Mouse (Mus musculus): ENCODE data around the gene Calhm2. TPM values are rescaled to one million over a fixed set of nuclear protein-coding genes. Genes with fewer than 3 reads are reported as not detected.
A peak's percentile ranks its signal among the peaks of the same experiment; 100 is the strongest.

The Calhm2 gene
- total RNA-seq, 1 experiment = 3.2 TPM

DNA sequence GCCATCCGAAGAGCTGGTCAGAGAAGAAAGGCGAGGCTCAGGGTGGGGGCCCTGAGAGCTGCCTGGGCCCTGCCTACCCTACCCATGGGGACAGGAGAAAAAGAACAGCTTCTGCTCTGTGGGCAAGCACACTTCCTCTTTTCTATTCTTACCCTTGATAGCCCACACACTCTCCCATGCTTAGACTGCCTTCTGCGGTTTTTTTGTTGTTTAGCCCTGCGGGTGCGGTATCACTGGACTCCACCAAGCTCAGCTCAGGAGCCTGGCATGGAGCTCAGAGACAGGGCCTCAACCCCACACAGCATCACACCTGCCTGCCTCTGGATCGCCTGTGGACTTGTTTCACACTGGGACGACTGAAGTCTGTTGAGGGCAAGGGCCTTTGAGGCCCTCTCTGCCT lies 4.9 kb downstream of the Calhm2 start:
- Histone ChIP-seq H3K9me3 (ENCODE audit: control insufficient read depth, insufficient read depth, low read depth, low read length) (no peaks in the 10 kb centered on the region), H3K4me1 (ENCODE audit: control insufficient read depth in 2 of 2, insufficient read depth in 2 of 2, low read length in 2 of 2, poor library complexity in 1 of 2) (peaks cover 6 to 22% of the 10 kb centered on the region in 2 experiments), H3K27ac (ENCODE audit: insufficient read depth, low read depth, low read length, poor library complexity, severe bottlenecking) (no peak overlapping the region), H3K4me3 (ENCODE audit: insufficient read depth in 1 of 2, low read depth in 1 of 2, low read length in 2 of 2, poor library complexity in 1 of 2, severe bottlenecking in 1 of 2) (no peak overlapping the region), H3K36me3 (ENCODE audit: control insufficient read depth, insufficient read depth, low read length, poor library complexity, severe bottlenecking) (peaks cover 33% of the 10 kb centered on the region), H3K9ac (ENCODE audit: insufficient read depth, low read depth, low read length, poor library complexity, severe bottlenecking) (no peak overlapping the region)
- TF ChIP-seq HCFC1 (IDR thresholded peaks at IDR 0.05; ENCODE audit: borderline replicate concordance, insufficient read depth, low read length) = no peak
- no peak for TF ChIP-seq ZNF384 (IDR thresholded peaks at IDR 0.05; ENCODE audit: low read depth, low read length)
- no peak for TF ChIP-seq MAFK (IDR thresholded peaks at IDR 0.05; ENCODE audit: insufficient read depth, low read depth, low read length)
- TF ChIP-seq CHD2 (IDR thresholded peaks at IDR 0.05; ENCODE audit: low read depth, low read length) = no peak
- no peak for TF ChIP-seq ZC3H11A (IDR thresholded peaks at IDR 0.05; ENCODE audit: borderline replicate concordance, low read depth, low read length)
- in situ Hi-C loops (cut with MboI; ENCODE audit: low sequenced_read_pairs in 2 of 2, unreplicated experiment in 2 of 2) = no loop called here
- no peak for DNase-seq (ENCODE audit: low read depth, low spot score)

- in situ Hi-C loops (cut with MboI; ENCODE audit: low sequenced_read_pairs in 2 of 2, unreplicated experiment in 2 of 2) = no loop called here
- TF ChIP-seq MAFK (IDR thresholded peaks at IDR 0.05; ENCODE audit: insufficient read depth, low read depth, low read length) (no peak), ZNF384 (IDR thresholded peaks at IDR 0.05; ENCODE audit: low read depth, low read length) (no peak)
- peaks cover 0 to 7% of the 10 kb centered on the region in 2 experiments; a peak in 1 of 4 replicates for H3K4me1 ChIP-seq (ENCODE audit: control insufficient read depth in 2 of 2, insufficient read depth in 2 of 2, low read length in 2 of 2, poor library complexity in 1 of 2)
- H3K36me3 ChIP-seq (ENCODE audit: control insufficient read depth, insufficient read depth, low read length, poor library complexity, severe bottlenecking) = peaks cover 57% of the 10 kb centered on the region
- H3K4me3 ChIP-seq (ENCODE audit: insufficient read depth in 1 of 2, low read depth in 1 of 2, low read length in 2 of 2, poor library complexity in 1 of 2, severe bottlenecking in 1 of 2) = peak overlapping the region; percentile 26 to 35; a peak in 2 of 4 replicates
- H3K27ac ChIP-seq (ENCODE audit: insufficient read depth, low read depth, low read length, poor library complexity, severe bottlenecking) = peak overlapping the region; percentile 5; the same call in 1 of the 2 replicates
- DNase-seq (ENCODE audit: low read depth, low spot score) = no peak
- no peaks in the 10 kb centered on the region for H3K9me3 ChIP-seq (ENCODE audit: control insufficient read depth, insufficient read depth, low read depth, low read length)
- H3K9ac ChIP-seq (ENCODE audit: insufficient read depth, low read depth, low read length, poor library complexity, severe bottlenecking) = peak overlapping the region; percentile 44; the same call in 1 of the 2 replicates
Observed at GRCm38 (mm10) chr19:47130551-47131125, 7.5 kb downstream of the Calhm2 start.

DNA sequence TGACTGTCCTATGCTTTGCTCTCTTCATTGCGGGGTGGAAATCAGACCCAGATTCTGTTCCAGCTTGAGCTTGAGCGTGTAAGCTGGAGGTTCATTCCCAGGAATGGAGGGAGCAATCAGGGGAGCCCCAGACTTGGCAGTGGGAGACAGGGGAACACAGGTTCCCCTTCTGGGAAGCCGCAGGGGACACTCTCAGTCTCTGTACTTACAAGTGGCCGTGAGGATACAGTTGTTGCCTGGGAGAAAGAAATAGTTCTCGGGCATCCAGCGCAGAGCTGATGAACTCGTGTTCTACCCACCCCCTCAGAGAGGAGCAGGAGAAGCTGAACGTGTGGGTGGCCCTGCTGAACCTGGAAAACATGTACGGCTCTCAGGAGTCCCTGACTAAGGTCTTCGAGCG lies 9.3 kb downstream of the Calhm2 start:
- Histone ChIP-seq H3K4me1 (ENCODE audit: control insufficient read depth in 2 of 2, insufficient read depth in 2 of 2, low read length in 2 of 2, poor library complexity in 1 of 2) (peaks cover 0 to 7% of the 10 kb centered on the region in 2 experiments; a peak in 1 of 4 replicates), H3K9ac (ENCODE audit: insufficient read depth, low read depth, low read length, poor library complexity, severe bottlenecking) (no peak overlapping the region), H3K36me3 (ENCODE audit: control insufficient read depth, insufficient read depth, low read length, poor library complexity, severe bottlenecking) (peaks cover 73% of the 10 kb centered on the region), H3K4me3 (ENCODE audit: insufficient read depth in 1 of 2, low read depth in 1 of 2, low read length in 2 of 2, poor library complexity in 1 of 2, severe bottlenecking in 1 of 2) (no peak overlapping the region), H3K27ac (ENCODE audit: insufficient read depth, low read depth, low read length, poor library complexity, severe bottlenecking) (no peak overlapping the region), H3K9me3 (ENCODE audit: control insufficient read depth, insufficient read depth, low read depth, low read length) (no peaks in the 10 kb centered on the region)
- TF ChIP-seq MAFK (IDR thresholded peaks at IDR 0.05; ENCODE audit: insufficient read depth, low read depth, low read length) = no peak
- in situ Hi-C loops (cut with MboI; ENCODE audit: low sequenced_read_pairs in 2 of 2, unreplicated experiment in 2 of 2) = loop anchor here in 1 of 2 experiments (5.0 kb wide), 1 partner anchor 38 kb away; no protein-coding TSS in a partner anchor
- no peak for DNase-seq (ENCODE audit: low read depth, low spot score)

- in situ Hi-C loops (cut with MboI; ENCODE audit: low sequenced_read_pairs in 2 of 2, unreplicated experiment in 2 of 2) = loop anchor here in 1 of 2 experiments (5.0 kb wide), 1 partner anchor 39 kb away; no protein-coding TSS in a partner anchor
- no peak for TF ChIP-seq MAFK (IDR thresholded peaks at IDR 0.05; ENCODE audit: insufficient read depth, low read depth, low read length)
- TF ChIP-seq ZC3H11A (IDR thresholded peaks at IDR 0.05; ENCODE audit: borderline replicate concordance, low read depth, low read length) = no peak
- TF ChIP-seq CHD2 (IDR thresholded peaks at IDR 0.05; ENCODE audit: low read depth, low read length) = no peak
- TF ChIP-seq HCFC1 (IDR thresholded peaks at IDR 0.05; ENCODE audit: borderline replicate concordance, insufficient read depth, low read length) = no peak
- TF ChIP-seq ZNF384 (IDR thresholded peaks at IDR 0.05; ENCODE audit: low read depth, low read length) = no peak
- Histone ChIP-seq H3K36me3 (ENCODE audit: control insufficient read depth, insufficient read depth, low read length, poor library complexity, severe bottlenecking) (peaks cover 78% of the 10 kb centered on the region), H3K9me3 (ENCODE audit: control insufficient read depth, insufficient read depth, low read depth, low read length) (no peaks in the 10 kb centered on the region), H3K27ac (ENCODE audit: insufficient read depth, low read depth, low read length, poor library complexity, severe bottlenecking) (no peak overlapping the region), H3K9ac (ENCODE audit: insufficient read depth, low read depth, low read length, poor library complexity, severe bottlenecking) (no peak overlapping the region), H3K4me3 (ENCODE audit: insufficient read depth in 1 of 2, low read depth in 1 of 2, low read length in 2 of 2, poor library complexity in 1 of 2, severe bottlenecking in 1 of 2) (no peak overlapping the region), H3K4me1 (ENCODE audit: control insufficient read depth in 2 of 2, insufficient read depth in 2 of 2, low read length in 2 of 2, poor library complexity in 1 of 2) (peaks cover 0 to 7% of the 10 kb centered on the region in 2 experiments; a peak in 1 of 4 replicates)
- DNase-seq (ENCODE audit: low read depth, low spot score) = no peak
Observed at GRCm38 (mm10) chr19:47128164-47128563, 9.9 kb downstream of the Calhm2 start.

DNA sequence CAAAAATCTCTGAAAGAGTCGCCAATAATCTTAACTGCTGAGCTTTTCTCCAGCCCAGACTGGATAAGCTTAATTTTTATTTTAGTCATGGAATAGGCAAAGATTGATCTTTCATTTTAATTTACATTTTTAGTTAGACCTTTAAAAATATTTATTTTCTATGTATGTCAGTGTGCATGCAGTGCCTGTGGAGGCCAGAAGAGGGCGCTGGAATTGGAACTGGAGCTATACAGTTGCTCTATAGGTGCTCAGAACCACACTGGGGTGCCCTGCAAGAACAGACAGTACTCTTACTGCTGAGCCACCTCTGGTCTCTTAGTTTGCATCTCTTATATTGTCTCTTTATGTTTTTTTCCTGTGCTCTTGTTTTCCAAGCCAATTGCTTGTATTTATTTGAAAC lies 15.3 kb downstream of the Calhm2 start:
- in situ Hi-C loops (cut with MboI; ENCODE audit: low sequenced_read_pairs in 2 of 2, unreplicated experiment in 2 of 2) = no loop called here
- H3K9me3 ChIP-seq (ENCODE audit: control insufficient read depth, insufficient read depth, low read depth, low read length) = no peaks in the 10 kb centered on the region
- no peak for TF ChIP-seq ZC3H11A (IDR thresholded peaks at IDR 0.05; ENCODE audit: borderline replicate concordance, low read depth, low read length)
- TF ChIP-seq HCFC1 (IDR thresholded peaks at IDR 0.05; ENCODE audit: borderline replicate concordance, insufficient read depth, low read length) = no peak
- TF ChIP-seq CHD2 (IDR thresholded peaks at IDR 0.05; ENCODE audit: low read depth, low read length) = no peak
- TF ChIP-seq MAFK (IDR thresholded peaks at IDR 0.05; ENCODE audit: insufficient read depth, low read depth, low read length) = no peak
- TF ChIP-seq ZNF384 (IDR thresholded peaks at IDR 0.05; ENCODE audit: low read depth, low read length) = no peak
- no peak overlapping the region for H3K27ac ChIP-seq (ENCODE audit: insufficient read depth, low read depth, low read length, poor library complexity, severe bottlenecking)
- no peak overlapping the region for H3K9ac ChIP-seq (ENCODE audit: insufficient read depth, low read depth, low read length, poor library complexity, severe bottlenecking)
- DNase-seq (ENCODE audit: low read depth, low spot score) = no peak
- H3K4me1 ChIP-seq (ENCODE audit: control insufficient read depth in 2 of 2, insufficient read depth in 2 of 2, low read length in 2 of 2, poor library complexity in 1 of 2) = no peaks in the 10 kb centered on the region
- no peak overlapping the region for H3K4me3 ChIP-seq (ENCODE audit: insufficient read depth in 1 of 2, low read depth in 1 of 2, low read length in 2 of 2, poor library complexity in 1 of 2, severe bottlenecking in 1 of 2)
- H3K36me3 ChIP-seq (ENCODE audit: control insufficient read depth, insufficient read depth, low read length, poor library complexity, severe bottlenecking) = peaks cover 73% of the 10 kb centered on the region
